Mouse (Mus musculus) forebrain, embryonic 14.5 days (tissue): Measurements from ENCODE around the gene Glod4. TPM values are rescaled to one million over a fixed set of nuclear protein-coding genes. Genes with fewer than 3 reads are reported as not detected.
"Not testable (repeated sequence)": the region's sequence is repeated elsewhere in the genome, so short reads cannot be mapped to it uniquely, and the experiment has no call there.

Experiments used
- ATAC-seq: fragments of 200-750 bp; cut with Nextera tagmentation; 2 replicates; pipeline ENCODE4 v1.8.0; 2017; ENCODE audit warnings: mild to moderate bottlenecking, moderate library complexity
- DNase-seq: peaks from one replicate; pipeline ENCODE4 v3.0.0-alpha.2; 2015; ENCODE audit warnings: low spot score
- H3K27ac ChIP-seq: fragments of 300-500 bp; sonication (generic); 2 replicates; pipeline ENCODE4 v1.5.1; 2014; ENCODE audit warnings: low read depth, mild to moderate bottlenecking, control low read depth, low read length, moderate library complexity
- H3K27me3 ChIP-seq: fragments of 300-500 bp; sonication (generic); replicated peaks from 2 replicates; pipeline ENCODE4 v1.6.1; 2014; ENCODE audit warnings: low read length, control low read depth, mixed read lengths; ENCODE audit not compliant: control insufficient read depth, insufficient read depth
- H3K36me3 ChIP-seq: fragments of 300-500 bp; sonication (generic); 2 replicates; pipeline ENCODE4 v1.6.1; 2014; ENCODE audit warnings: low read length, control low read depth; ENCODE audit not compliant: control insufficient read depth, insufficient read depth
- H3K4me1 ChIP-seq: fragments of 300-500 bp; sonication (generic); 2 replicates; pipeline ENCODE4 v1.6.1; 2014; ENCODE audit warnings: antibody characterized with exemption, low read length, control low read depth; ENCODE audit not compliant: control insufficient read depth, insufficient read depth
- H3K4me2 ChIP-seq: fragments of 300-500 bp; sonication (generic); 2 replicates; pipeline ENCODE4 v1.6.1; 2014; ENCODE audit warnings: mild to moderate bottlenecking, control low read depth, low read length
- H3K4me3 ChIP-seq: fragments of 300-500 bp; sonication (generic); 2 replicates; pipeline ENCODE4 v1.5.1; 2014; ENCODE audit warnings: low read depth, low read length, control low read depth
- H3K9ac ChIP-seq: fragments of 300-500 bp; sonication (generic); 2 replicates; pipeline ENCODE4 v1.6.1; 2014; ENCODE audit warnings: mild to moderate bottlenecking, low read length, control low read depth, moderate library complexity
- H3K9me3 ChIP-seq: fragments of 300-500 bp; sonication (generic); replicated peaks from 2 replicates; pipeline ENCODE4 v1.6.1; 2016; ENCODE audit warnings: low read length, control low read depth, mixed read lengths; ENCODE audit not compliant: control insufficient read depth
- WGBS: fragments of 180-500 bp; shearing (Covaris S2); extraction: QIAGEN DNeasy Blood & Tissue Kit; methylation state at CpG from one replicate; pipeline ENCODE4 v1.1.7; 2014; 5-methylcytosine and 5-hydroxymethylcytosine counted together
- polyA plus RNA-seq: library from polyadenylated mRNA; unstranded; fragments of >200 nt; fragmentation: Nextera tagmentation; extraction: Ambion mirVana; gene quantifications from 2 replicates; pipeline ENCODE4 v1.2.1, GENCODE M21; 2014

The Glod4 gene
- polyA plus RNA-seq, 1 experiment from 2014 or later, result 144 TPM

DNA sequence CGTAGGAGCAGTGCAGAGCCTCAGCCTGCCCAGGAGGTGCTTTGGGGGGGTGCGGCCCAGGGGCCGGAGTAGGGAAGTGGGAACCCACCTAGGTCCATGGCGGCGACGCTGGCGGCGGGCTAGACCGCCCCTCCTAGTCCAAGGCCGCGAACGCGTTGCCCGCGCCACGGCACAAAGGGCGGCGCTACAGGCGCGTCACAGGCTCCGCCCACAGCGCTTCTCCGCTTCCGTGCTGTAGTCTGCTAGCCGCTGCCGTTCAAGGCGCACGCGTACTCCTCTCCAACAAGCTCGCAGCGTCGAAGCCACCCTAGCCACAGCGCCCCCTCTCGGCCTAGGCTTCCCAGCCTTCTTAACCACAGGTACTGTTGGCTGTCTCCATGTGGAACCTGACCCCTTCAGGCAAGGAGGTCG lies 26.1 kb downstream of the Glod4 start, which contains the start of the genes Dbil5 and Gemin4:
TSS of gene Dbil5 (plus strand) at position 219 of the 411 bp plus-strand sequence.
TSS of gene Gemin4 (minus strand) at position 275 of the 411 bp plus-strand sequence.
- H3K4me2 ChIP-seq, result peak within 1 kb of the TSS; percentile 78
- peak; percentile 99 for ATAC-seq

DNA sequence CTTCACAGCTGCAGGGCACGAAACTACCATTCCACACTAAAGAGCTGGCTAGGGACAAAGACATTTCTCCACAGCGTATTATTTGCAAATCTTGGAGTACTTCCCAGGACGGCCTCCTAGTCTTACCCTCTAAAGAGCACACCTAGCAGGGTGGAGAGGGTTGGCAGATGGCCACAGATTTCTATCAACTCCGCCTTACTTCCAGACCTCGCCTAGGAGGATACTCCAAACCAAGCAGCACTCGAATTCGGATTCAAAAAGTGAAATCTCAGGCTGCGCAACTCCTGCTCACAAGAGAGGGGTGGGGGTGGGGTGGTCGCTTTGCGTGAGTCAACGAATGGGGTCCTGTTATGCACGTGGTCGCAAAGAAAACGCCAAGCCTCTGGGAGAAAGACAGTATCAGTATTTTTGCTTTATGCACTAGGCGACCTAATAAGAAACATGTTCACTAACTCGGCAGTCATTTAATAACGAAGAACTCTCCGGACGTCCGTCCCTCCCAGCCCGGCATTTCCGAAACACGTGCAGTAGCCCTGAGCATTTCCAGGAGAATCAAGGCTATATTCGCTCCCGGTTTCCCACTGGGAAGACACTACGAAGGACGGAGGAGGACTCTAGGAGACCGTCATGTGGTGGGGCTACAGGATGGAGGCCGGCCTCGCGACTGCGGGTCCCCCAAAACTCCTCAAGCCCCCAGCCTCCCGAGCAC lies 26.7 kb downstream of the Glod4 start:
- H3K27me3 ChIP-seq, result no peaks in the 10 kb centered on the region
- H3K4me1 ChIP-seq, result peaks cover 5% of the 10 kb centered on the region; the same call in 1 of the 2 replicates
- H3K27ac ChIP-seq, result peak overlapping the region; percentile 86
- no peaks in the 10 kb centered on the region for H3K9me3 ChIP-seq
- WGBS, result 2% methylated on average over 33 of the region's 33 CpGs
- ATAC-seq (peak; percentile 40), DNase-seq (peak; percentile 66)
- H3K36me3 ChIP-seq, result peaks cover 32% of the 10 kb centered on the region
- peak overlapping the region; percentile 87 for H3K4me3 ChIP-seq
- peak overlapping the region; percentile 78 for H3K4me2 ChIP-seq
- H3K9ac ChIP-seq, result peak overlapping the region; percentile 92

More for the DNA sequence above, 26.1 kb downstream of the Glod4 start, which contains the start of the genes Dbil5 and Gemin4:
- Histone ChIP-seq H3K36me3 (peaks cover 32% of the 10 kb centered on the region), H3K9ac (peak within 1 kb of the TSS; percentile 92), H3K27me3 (no peaks in the 10 kb centered on the region), H3K9me3 (no peaks in the 10 kb centered on the region), H3K27ac (peak within 1 kb of the TSS; percentile 86), H3K4me1 (peaks cover 5% of the 10 kb centered on the region; the same call in 1 of the 2 replicates), H3K4me3 (peak within 1 kb of the TSS; percentile 87)
- DNase-seq, result peak; percentile 99
- WGBS, result 0% methylated on average over 35 of the region's 35 CpGs

- H3K27me3 ChIP-seq, result no peaks in the 10 kb centered on the region
- peaks cover 29% of the 10 kb centered on the region for H3K36me3 ChIP-seq
- H3K9ac ChIP-seq, result no peak overlapping the region; the same call in 1 of the 2 replicates
- ATAC-seq (no peak), DNase-seq (no peak)
- peak overlapping the region; percentile 78 for H3K4me2 ChIP-seq
- H3K9me3 ChIP-seq, result no peaks in the 10 kb centered on the region
- H3K27ac ChIP-seq, result no peak overlapping the region
- H3K4me1 ChIP-seq, result peaks cover 5% of the 10 kb centered on the region; the same call in 1 of the 2 replicates
- 0 out of 2 replicates have a peak overlapping the region, but pooled peaks have one; percentile 87 for H3K4me3 ChIP-seq
- WGBS, result 90% methylated on average over 5 of the region's 5 CpGs
These were observed 27.4 kb downstream of the Glod4 start for GRCm38 (mm10) chr11:76216049-76216540.

DNA sequence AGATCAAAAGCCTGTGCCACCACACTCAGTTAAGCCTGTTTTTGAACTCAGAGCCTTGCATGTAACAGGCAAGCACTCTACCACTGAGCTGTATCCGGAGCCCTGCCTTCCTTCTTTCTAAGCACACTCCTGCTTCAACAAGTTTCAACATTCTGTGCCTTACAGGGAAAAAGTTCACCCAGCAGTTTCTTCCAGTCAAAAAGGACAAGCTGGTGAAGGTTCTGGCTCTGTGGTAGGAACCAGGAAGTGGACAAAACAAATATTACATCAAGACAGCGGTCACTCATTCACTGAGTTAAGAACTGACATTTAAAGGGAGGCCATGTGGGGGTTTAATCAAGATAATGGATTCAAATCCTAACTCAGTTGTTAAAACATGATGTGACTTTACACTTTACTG lies 28.5 kb downstream of the Glod4 start:
- ATAC-seq (no peak), DNase-seq (no peak)
- peaks cover 5% of the 10 kb centered on the region; the same call in 1 of the 2 replicates for H3K4me1 ChIP-seq
- no peak overlapping the region for H3K9ac ChIP-seq
- H3K4me3 ChIP-seq, result no peak overlapping the region
- H3K36me3 ChIP-seq, result peaks cover 33% of the 10 kb centered on the region
- H3K4me2 ChIP-seq, result no peak overlapping the region
- no peaks in the 10 kb centered on the region for H3K9me3 ChIP-seq
- H3K27ac ChIP-seq, result no peak overlapping the region
- no peaks in the 10 kb centered on the region for H3K27me3 ChIP-seq
- WGBS, result 94% methylated on average over 2 of the region's 2 CpGs

- peaks cover 5% of the 10 kb centered on the region; the same call in 1 of the 2 replicates for H3K4me1 ChIP-seq
- H3K9ac ChIP-seq, result no peak overlapping the region
- DNase-seq (no peak), ATAC-seq (no peak)
- WGBS, result 41% methylated on average over 5 of the region's 5 CpGs
- H3K27ac ChIP-seq, result no peak overlapping the region
- no peaks in the 10 kb centered on the region for H3K27me3 ChIP-seq
- H3K4me3 ChIP-seq, result no peak overlapping the region
- no peak overlapping the region for H3K4me2 ChIP-seq
- H3K36me3 ChIP-seq, result peaks cover 43% of the 10 kb centered on the region
- no peaks in the 10 kb centered on the region for H3K9me3 ChIP-seq
These were observed 29.7 kb downstream of the Glod4 start for GRCm38 (mm10) chr11:76213841-76214240.

- ATAC-seq, H3K4me3 ChIP-seq, H3K4me2 ChIP-seq, H3K9ac ChIP-seq, H3K27me3 ChIP-seq, H3K9me3 ChIP-seq, DNase-seq, H3K27ac ChIP-seq, H3K4me1 ChIP-seq: not testable (repeated sequence)
- peaks cover 65% of the 10 kb centered on the region for H3K36me3 ChIP-seq
- 94% methylated on average over 4 of the region's 6 CpGs for WGBS
These were observed 31.9 kb downstream of the Glod4 start for GRCm38 (mm10) chr11:76211595-76211994.

GRCm38 (mm10) chr11:76210228-76210985 lies 33.1 kb downstream of the Glod4 start:
- no peak overlapping the region for H3K9ac ChIP-seq
- no peaks in the 10 kb centered on the region for H3K4me1 ChIP-seq
- H3K27ac ChIP-seq, result no peak overlapping the region
- H3K27me3 ChIP-seq, result no peaks in the 10 kb centered on the region
- no peak overlapping the region for H3K4me2 ChIP-seq
- 91% methylated on average over 13 of the region's 13 CpGs for WGBS
- H3K36me3 ChIP-seq, result peaks cover 77% of the 10 kb centered on the region
- H3K4me3 ChIP-seq, result no peak overlapping the region
- no peak for ATAC-seq
- no peaks in the 10 kb centered on the region for H3K9me3 ChIP-seq
- DNase-seq, result no peak

GRCm38 (mm10) chr11:76206793-76207192 lies 36.7 kb downstream of the Glod4 start:
- H3K4me1 ChIP-seq, result no peaks in the 10 kb centered on the region
- no peak for DNase-seq
- H3K36me3 ChIP-seq, result peaks cover 63% of the 10 kb centered on the region
- no peak overlapping the region for H3K4me3 ChIP-seq
- WGBS, result 85% methylated on average over 5 of the region's 5 CpGs
- ATAC-seq, result no peak
- H3K27ac ChIP-seq, result no peak overlapping the region
- H3K9ac ChIP-seq, result no peak overlapping the region
- H3K9me3 ChIP-seq, result no peaks in the 10 kb centered on the region
- no peak overlapping the region for H3K4me2 ChIP-seq
- no peaks in the 10 kb centered on the region for H3K27me3 ChIP-seq
